Mouse (Mus musculus) heart, embryonic 16.5 days (tissue): ENCODE results near the gene Rassf5. TPM values are rescaled to one million over a fixed set of nuclear protein-coding genes. Genes with fewer than 3 reads are reported as not detected.
A peak's percentile ranks its signal among the peaks of the same experiment; 100 is the strongest.

ENCODE experiments used
- ATAC-seq: fragments of 200-750 bp; cut with Nextera tagmentation; replicated peaks from 2 replicates; pipeline ENCODE4 v1.8.0; 2017; ENCODE audit warnings: moderate number of reproducible peaks; ENCODE audit not compliant: insufficient read depth, low FRiP score; ENCODE audit errors: extremely low read depth
- H3K27ac ChIP-seq: fragments of 300-500 bp; sonication (generic); 2 replicates; pipeline ENCODE4 v1.5.1; 2014; ENCODE audit warnings: mild to moderate bottlenecking, low read length, control low read depth, moderate library complexity
- H3K27me3 ChIP-seq: fragments of 300-500 bp; sonication (generic); 2 replicates; pipeline ENCODE4 v1.6.1; 2014; ENCODE audit warnings: low read length, mixed read lengths; ENCODE audit not compliant: control insufficient read depth, insufficient read depth
- H3K36me3 ChIP-seq: fragments of 300-500 bp; sonication (generic); 2 replicates; pipeline ENCODE4 v1.6.1; 2014; ENCODE audit not compliant: control insufficient read depth, insufficient read depth
- H3K4me1 ChIP-seq: fragments of 300-500 bp; sonication (generic); 2 replicates; pipeline ENCODE4 v1.6.1; 2014; ENCODE audit warnings: low read length, mixed read lengths; ENCODE audit not compliant: control insufficient read depth, insufficient read depth
- H3K4me2 ChIP-seq: fragments of 300-500 bp; sonication (generic); 2 replicates; pipeline ENCODE4 v1.6.1; 2014; ENCODE audit warnings: low read depth, mild to moderate bottlenecking, control low read depth, low read length
- H3K4me3 ChIP-seq: fragments of 300-500 bp; sonication (generic); 2 replicates; pipeline ENCODE4 v1.5.1; 2014; ENCODE audit warnings: mild to moderate bottlenecking, control low read depth, low read length
- H3K9ac ChIP-seq: fragments of 300-500 bp; sonication (generic); 2 replicates; pipeline ENCODE4 v1.6.1; 2014; ENCODE audit warnings: low read length, control low read depth
- H3K9me3 ChIP-seq: fragments of 300-500 bp; sonication (generic); replicated peaks from 2 replicates; pipeline ENCODE4 v1.6.1; 2016; ENCODE audit warnings: low read length; ENCODE audit not compliant: control insufficient read depth
- WGBS: fragments of 180-500 bp; shearing (Covaris S2); extraction: QIAGEN DNeasy Blood & Tissue Kit; methylation state at CpG from one replicate; pipeline ENCODE4 v1.1.7; 2014; 5-methylcytosine and 5-hydroxymethylcytosine counted together
- polyA plus RNA-seq: library from polyadenylated mRNA; unstranded; fragments of >200 nt; fragmentation: Nextera tagmentation; extraction: Ambion mirVana; gene quantifications from 2 replicates; pipeline ENCODE4 v1.2.1, GENCODE M21; 2015

The Rassf5 gene
- polyA plus RNA-seq, 1 experiment from 2014 or later, result 22.5 TPM

DNA sequence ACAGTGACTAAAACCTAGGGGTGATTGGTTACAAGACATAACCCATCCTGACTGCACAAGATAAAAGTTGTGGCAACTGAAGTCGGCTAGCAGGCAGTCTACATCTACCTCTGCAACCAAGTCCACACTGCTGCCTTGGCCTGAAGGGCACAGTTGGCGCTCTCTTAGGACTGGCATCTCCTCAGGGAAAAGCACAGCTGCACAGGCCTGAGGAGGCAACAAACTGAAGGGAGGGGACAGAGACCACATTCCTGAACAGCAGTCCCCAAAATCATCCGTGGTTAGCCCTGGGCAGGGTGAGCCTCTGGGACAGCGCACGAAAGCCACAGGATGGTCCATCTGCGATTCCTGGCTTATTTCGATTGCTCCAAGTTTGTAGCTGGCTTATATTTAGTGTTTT, 49.4 kb downstream of the Rassf5 start:
- ATAC-seq, result no peak
- H3K9me3 ChIP-seq, result no peaks in the 10 kb centered on the region
- 0 out of 2 replicates have a peak, but pooled peaks cover under 1% of the 10 kb centered on the region for H3K4me1 ChIP-seq
- no peak overlapping the region for H3K4me3 ChIP-seq
- H3K36me3 ChIP-seq, result no peaks in the 10 kb centered on the region
- 83% methylated on average over 7 of the region's 7 CpGs for WGBS
- no peak overlapping the region for H3K9ac ChIP-seq
- no peak overlapping the region for H3K27ac ChIP-seq
- H3K27me3 ChIP-seq, result no peaks in the 10 kb centered on the region
- H3K4me2 ChIP-seq, result no peak overlapping the region

GRCm38 (mm10) chr1:131193746-131194145, 51.3 kb downstream of the Rassf5 start:
- no peaks in the 10 kb centered on the region for H3K9me3 ChIP-seq
- no peaks in the 10 kb centered on the region for H3K36me3 ChIP-seq
- 49% methylated on average over 3 of the region's 3 CpGs for WGBS
- no peak for ATAC-seq
- H3K9ac ChIP-seq, result no peak overlapping the region
- no peak overlapping the region for H3K27ac ChIP-seq
- H3K4me3 ChIP-seq, result no peak overlapping the region
- H3K4me1 ChIP-seq, result no peaks in the 10 kb centered on the region
- H3K27me3 ChIP-seq, result no peaks in the 10 kb centered on the region
- H3K4me2 ChIP-seq, result no peak overlapping the region

GRCm38 (mm10) chr1:131188655-131189054, 56.4 kb downstream of the Rassf5 start:
- no peak overlapping the region for H3K9ac ChIP-seq
- H3K4me1 ChIP-seq, result peaks cover 24% of the 10 kb centered on the region
- H3K27me3 ChIP-seq, result no peaks in the 10 kb centered on the region
- H3K36me3 ChIP-seq, result no peaks in the 10 kb centered on the region
- no peak for ATAC-seq
- 63% methylated on average over 5 of the region's 5 CpGs for WGBS
- H3K4me2 ChIP-seq, result no peak overlapping the region
- H3K9me3 ChIP-seq, result no peaks in the 10 kb centered on the region
- no peak overlapping the region for H3K27ac ChIP-seq
- no peak overlapping the region for H3K4me3 ChIP-seq

DNA sequence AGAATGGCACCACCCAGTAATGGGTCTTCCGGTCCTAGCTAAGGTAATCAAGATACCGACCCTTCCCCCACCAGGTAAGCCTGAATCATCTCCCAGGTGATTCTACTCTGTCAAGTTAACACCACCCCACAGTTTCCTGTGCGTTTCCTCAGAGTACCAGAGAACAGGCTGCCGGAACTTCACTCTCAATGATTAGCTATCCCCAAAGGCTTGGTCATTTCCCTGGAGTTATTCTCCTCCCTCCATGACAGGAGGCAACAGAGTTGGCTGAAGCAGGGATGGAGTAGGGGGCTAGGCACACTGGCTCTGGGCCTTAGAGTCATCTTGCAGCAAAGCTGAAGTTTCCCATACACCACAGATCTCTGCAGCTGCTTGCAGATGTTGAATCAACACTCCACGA, 57.2 kb downstream of the Rassf5 start:
- H3K4me1 ChIP-seq, result peaks cover 24% of the 10 kb centered on the region
- H3K27me3 ChIP-seq, result no peaks in the 10 kb centered on the region
- no peak for ATAC-seq
- H3K4me3 ChIP-seq, result no peak overlapping the region
- 87% methylated on average over 5 of the region's 5 CpGs for WGBS
- H3K9me3 ChIP-seq, result no peaks in the 10 kb centered on the region
- H3K4me2 ChIP-seq, result no peak overlapping the region
- H3K36me3 ChIP-seq, result no peaks in the 10 kb centered on the region
- H3K27ac ChIP-seq, result no peak overlapping the region
- no peak overlapping the region for H3K9ac ChIP-seq

DNA sequence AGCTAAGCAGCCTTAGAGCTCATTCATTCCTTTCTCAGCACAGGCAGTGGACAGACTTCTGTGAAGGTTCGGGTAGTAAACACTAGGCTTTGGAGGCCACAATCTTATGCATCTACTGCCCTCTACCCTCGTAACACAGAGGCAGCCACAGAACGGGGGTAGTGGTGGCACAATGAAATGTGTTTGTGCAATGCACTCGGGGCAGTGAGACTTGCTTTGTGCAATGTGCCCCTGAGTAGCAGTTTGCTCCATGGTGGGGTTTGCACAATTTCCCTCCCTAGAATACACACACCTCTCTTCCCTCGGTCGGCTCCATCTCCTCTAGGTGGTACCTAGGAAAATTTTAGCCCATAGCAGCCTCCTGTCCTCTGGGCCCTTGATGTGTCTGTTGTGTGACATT, 58.1 kb downstream of the Rassf5 start:
- Histone ChIP-seq H3K4me1 (peaks cover 24% of the 10 kb centered on the region), H3K27ac (no peak overlapping the region)
- no peak for ATAC-seq

GRCm38 (mm10) chr1:131185821-131186506, 59.1 kb downstream of the Rassf5 start:
- peak overlapping the region; percentile 20; the same call in 1 of the 2 replicates for H3K4me2 ChIP-seq
- peaks cover 2% of the 10 kb centered on the region for H3K36me3 ChIP-seq
- no peak overlapping the region for H3K9ac ChIP-seq
- WGBS, result 35% methylated on average over 13 of the region's 13 CpGs
- H3K27ac ChIP-seq, result peak overlapping the region; percentile 44; the same call in 1 of the 2 replicates
- H3K9me3 ChIP-seq, result no peaks in the 10 kb centered on the region
- peaks cover 24% of the 10 kb centered on the region for H3K4me1 ChIP-seq
- H3K27me3 ChIP-seq, result no peaks in the 10 kb centered on the region
- ATAC-seq, result no peak
- no peak overlapping the region for H3K4me3 ChIP-seq

More for the DNA sequence above, 58.1 kb downstream of the Rassf5 start:
- 69% methylated on average over 6 of the region's 6 CpGs for WGBS
- Histone ChIP-seq H3K36me3 (no peaks in the 10 kb centered on the region), H3K4me2 (no peak overlapping the region), H3K9ac (no peak overlapping the region), H3K27me3 (no peaks in the 10 kb centered on the region), H3K9me3 (no peaks in the 10 kb centered on the region), H3K4me3 (no peak overlapping the region)

GRCm38 (mm10) chr1:131184956-131185660, 60.0 kb downstream of the Rassf5 start:
- Histone ChIP-seq H3K4me2 (peak overlapping the region; percentile 5; the same call in 1 of the 2 replicates), H3K9ac (no peak overlapping the region), H3K27me3 (no peaks in the 10 kb centered on the region), H3K4me3 (no peak overlapping the region), H3K4me1 (peaks cover 24% of the 10 kb centered on the region), H3K27ac (peak overlapping the region; percentile 44; the same call in 1 of the 2 replicates), H3K36me3 (peaks cover 11% of the 10 kb centered on the region), H3K9me3 (no peaks in the 10 kb centered on the region)
- WGBS, result 39% methylated on average over 8 of the region's 8 CpGs
- ATAC-seq, result no peak

DNA sequence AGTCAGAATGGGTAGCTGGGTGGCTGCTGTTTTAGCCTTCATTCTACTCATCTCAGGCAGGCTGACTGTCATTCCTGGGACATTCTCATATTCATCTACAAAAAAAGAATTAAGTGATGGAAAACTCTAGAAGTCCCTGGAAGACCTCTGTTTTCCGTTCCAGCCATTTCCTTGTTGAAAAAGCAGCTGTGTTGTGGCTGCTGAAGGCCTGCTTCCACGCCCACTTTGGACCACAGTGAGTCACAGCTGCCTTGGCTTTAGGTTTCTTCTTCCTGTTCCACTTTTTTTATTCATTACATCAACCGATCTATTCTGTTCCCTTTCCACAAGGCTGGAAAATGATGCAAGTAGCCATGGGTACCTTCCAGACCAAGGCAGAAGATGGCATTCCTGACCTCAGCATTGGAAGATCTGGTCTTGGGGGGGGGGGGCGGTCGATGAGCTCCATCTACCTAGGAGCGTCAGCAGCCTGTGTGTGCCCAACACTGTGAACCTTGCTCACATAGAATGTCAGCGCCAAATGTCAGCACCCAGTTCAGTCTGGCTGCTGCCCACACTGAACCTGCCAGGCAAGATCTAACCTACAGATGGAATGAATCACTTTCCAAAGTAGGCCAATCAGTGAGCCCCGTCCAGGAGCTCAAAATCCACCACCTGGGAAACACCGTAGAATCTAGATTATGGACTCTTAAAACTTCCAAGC, 60.7 kb downstream of the Rassf5 start:
- H3K27ac ChIP-seq, result 0 out of 2 replicates have a peak overlapping the region, but pooled peaks have one; percentile 1
- H3K36me3 ChIP-seq, result peaks cover 16% of the 10 kb centered on the region
- ATAC-seq, result peak; percentile 20; the same call in 1 of the 2 replicates
- WGBS, result 57% methylated on average over 9 of the region's 9 CpGs
- no peak overlapping the region for H3K9ac ChIP-seq
- no peak overlapping the region for H3K4me2 ChIP-seq
- H3K4me1 ChIP-seq, result peaks cover 24% of the 10 kb centered on the region
- no peaks in the 10 kb centered on the region for H3K9me3 ChIP-seq
- no peak overlapping the region for H3K4me3 ChIP-seq
- H3K27me3 ChIP-seq, result no peaks in the 10 kb centered on the region

GRCm38 (mm10) chr1:131183201-131183600, 61.9 kb downstream of the Rassf5 start:
- 71% methylated on average over 7 of the region's 7 CpGs for WGBS
- Histone ChIP-seq H3K4me3 (no peak overlapping the region), H3K36me3 (peaks cover 21% of the 10 kb centered on the region), H3K27me3 (no peaks in the 10 kb centered on the region), H3K9ac (no peak overlapping the region), H3K4me2 (no peak overlapping the region), H3K9me3 (no peaks in the 10 kb centered on the region), H3K27ac (no peak overlapping the region), H3K4me1 (peaks cover 24% of the 10 kb centered on the region)
- ATAC-seq, result no peak
